Mouse (Mus musculus) hindbrain, embryonic 13.5 days (tissue): Measurements from ENCODE around the gene Rnf167. TPM values are rescaled to one million over a fixed set of nuclear protein-coding genes. Genes with fewer than 3 reads are reported as not detected.

Experiments used
- ATAC-seq: fragments of 200-750 bp; cut with Nextera tagmentation; 2 replicates; pipeline ENCODE4 v1.8.0; 2017; ENCODE audit warnings: moderate TSS enrichment; ENCODE audit not compliant: low FRiP score
- H3K27ac ChIP-seq: fragments of 300-500 bp; sonication (generic); 2 replicates; pipeline ENCODE4 v1.5.1; 2015; ENCODE audit warnings: inconsistent platforms, mild to moderate bottlenecking, moderate library complexity
- H3K27me3 ChIP-seq: fragments of 300-500 bp; sonication (generic); 2 replicates; pipeline ENCODE4 v1.6.1; 2015; ENCODE audit warnings: mild to moderate bottlenecking, inconsistent platforms
- H3K36me3 ChIP-seq: fragments of 300-500 bp; sonication (generic); 2 replicates; pipeline ENCODE4 v1.6.1; 2015; ENCODE audit warnings: mild to moderate bottlenecking, inconsistent platforms
- H3K4me1 ChIP-seq: fragments of 300-500 bp; sonication (generic); replicated peaks from 2 replicates; pipeline ENCODE4 v1.6.1; 2015; ENCODE audit warnings: inconsistent platforms
- H3K4me2 ChIP-seq: fragments of 300-500 bp; sonication (generic); 2 replicates; pipeline ENCODE4 v1.6.1; 2015; ENCODE audit warnings: inconsistent platforms, mild to moderate bottlenecking, moderate library complexity
- H3K4me3 ChIP-seq: fragments of 300-500 bp; sonication (generic); 2 replicates; pipeline ENCODE4 v1.5.1; 2015; ENCODE audit warnings: mild to moderate bottlenecking, inconsistent platforms
- H3K9ac ChIP-seq: fragments of 300-500 bp; sonication (generic); 2 replicates; pipeline ENCODE4 v1.6.1; 2015; ENCODE audit warnings: mild to moderate bottlenecking, inconsistent platforms
- H3K9me3 ChIP-seq: fragments of 300-500 bp; sonication (generic); 2 replicates; pipeline ENCODE4 v1.6.1; 2016; ENCODE audit warnings: inconsistent platforms
- WGBS: fragments of 180-500 bp; shearing (Covaris S2); methylation state at CpG from one replicate; pipeline ENCODE4 v1.1.7; 2015; 5-methylcytosine and 5-hydroxymethylcytosine counted together
- polyA plus RNA-seq: library from polyadenylated mRNA; unstranded; fragments of >200 nt; fragmentation: Nextera tagmentation; extraction: Ambion mirVana; gene quantifications from 2 replicates; pipeline ENCODE4 v1.2.1, GENCODE M21; 2015

The Rnf167 gene
- polyA plus RNA-seq, 1 experiment from 2014 or later, result 109 TPM

- Histone ChIP-seq H3K4me2 (no peak overlapping the region), H3K36me3 (peaks cover 36% of the 10 kb centered on the region), H3K27ac (no peak overlapping the region), H3K4me1 (peaks cover 21% of the 10 kb centered on the region), H3K4me3 (no peak overlapping the region), H3K9me3 (no peaks in the 10 kb centered on the region), H3K9ac (no peak overlapping the region), H3K27me3 (0 out of 2 replicates have a peak, but pooled peaks cover 4% of the 10 kb centered on the region)
- ATAC-seq, result no peak
- 89% methylated on average over 5 of the region's 5 CpGs for WGBS
Observed at GRCm38 (mm10) chr11:70658521-70658920, 11.5 kb downstream of the Rnf167 start.

GRCm38 (mm10) chr11:70658942-70659341 is 11.9 kb downstream of the Rnf167 start:
- Histone ChIP-seq H3K9me3 (no peaks in the 10 kb centered on the region), H3K4me3 (no peak overlapping the region), H3K9ac (no peak overlapping the region), H3K27ac (no peak overlapping the region), H3K36me3 (peaks cover 40% of the 10 kb centered on the region), H3K4me2 (no peak overlapping the region), H3K27me3 (0 out of 2 replicates have a peak, but pooled peaks cover 4% of the 10 kb centered on the region), H3K4me1 (peaks cover 21% of the 10 kb centered on the region)
- no peak for ATAC-seq
- 78% methylated on average over 8 of the region's 8 CpGs for WGBS

GRCm38 (mm10) chr11:70660571-70660970 is 13.5 kb downstream of the Rnf167 start:
- no peak overlapping the region for H3K4me2 ChIP-seq
- H3K4me3 ChIP-seq, result no peak overlapping the region
- H3K9ac ChIP-seq, result no peak overlapping the region
- no peak for ATAC-seq
- H3K36me3 ChIP-seq, result peaks cover 56% of the 10 kb centered on the region
- H3K9me3 ChIP-seq, result no peaks in the 10 kb centered on the region
- 88% methylated on average over 8 of the region's 8 CpGs for WGBS
- H3K27ac ChIP-seq, result no peak overlapping the region
- 0 out of 2 replicates have a peak, but pooled peaks cover 4% of the 10 kb centered on the region for H3K27me3 ChIP-seq
- H3K4me1 ChIP-seq, result peaks cover 15% of the 10 kb centered on the region

- no peak for ATAC-seq
- peaks cover 16% of the 10 kb centered on the region for H3K4me1 ChIP-seq
- peaks cover 63% of the 10 kb centered on the region for H3K36me3 ChIP-seq
- no peak overlapping the region for H3K27ac ChIP-seq
- no peak overlapping the region for H3K4me2 ChIP-seq
- H3K9ac ChIP-seq, result no peak overlapping the region
- H3K9me3 ChIP-seq, result no peaks in the 10 kb centered on the region
- no peak overlapping the region for H3K4me3 ChIP-seq
- 97% methylated on average over 8 of the region's 8 CpGs for WGBS
- no peaks in the 10 kb centered on the region for H3K27me3 ChIP-seq
Observed at GRCm38 (mm10) chr11:70663101-70663500, 16.1 kb downstream of the Rnf167 start.

GRCm38 (mm10) chr11:70663957-70664356 is 16.9 kb downstream of the Rnf167 start:
- Histone ChIP-seq H3K27me3 (no peaks in the 10 kb centered on the region), H3K4me1 (peaks cover 19% of the 10 kb centered on the region), H3K36me3 (peaks cover 63% of the 10 kb centered on the region), H3K4me3 (no peak overlapping the region), H3K9ac (no peak overlapping the region), H3K9me3 (no peaks in the 10 kb centered on the region), H3K4me2 (no peak overlapping the region), H3K27ac (no peak overlapping the region)
- no peak for ATAC-seq
- 93% methylated on average over 6 of the region's 6 CpGs for WGBS

GRCm38 (mm10) chr11:70664741-70665140 is 17.7 kb downstream of the Rnf167 start:
- H3K4me1 ChIP-seq, result peaks cover 19% of the 10 kb centered on the region
- 94% methylated on average over 9 of the region's 9 CpGs for WGBS
- peaks cover 58% of the 10 kb centered on the region for H3K36me3 ChIP-seq
- H3K4me3 ChIP-seq, result no peak overlapping the region
- no peak for ATAC-seq
- no peak overlapping the region for H3K9ac ChIP-seq
- H3K4me2 ChIP-seq, result no peak overlapping the region
- no peak overlapping the region for H3K27ac ChIP-seq
- H3K27me3 ChIP-seq, result no peaks in the 10 kb centered on the region
- H3K9me3 ChIP-seq, result no peaks in the 10 kb centered on the region

GRCm38 (mm10) chr11:70666687-70667086 is 19.7 kb downstream of the Rnf167 start:
- no peaks in the 10 kb centered on the region for H3K27me3 ChIP-seq
- 94% methylated on average over 8 of the region's 8 CpGs for WGBS
- H3K9ac ChIP-seq, result no peak overlapping the region
- H3K4me3 ChIP-seq, result no peak overlapping the region
- ATAC-seq, result no peak
- H3K36me3 ChIP-seq, result peaks cover 51% of the 10 kb centered on the region
- peaks cover 38% of the 10 kb centered on the region for H3K4me1 ChIP-seq
- H3K4me2 ChIP-seq, result no peak overlapping the region
- H3K9me3 ChIP-seq, result no peaks in the 10 kb centered on the region
- H3K27ac ChIP-seq, result no peak overlapping the region

- Histone ChIP-seq H3K9ac (peak overlapping the region; percentile 80), H3K4me3 (peak overlapping the region; percentile 66), H3K27ac (peak overlapping the region; percentile 92), H3K27me3 (no peaks in the 10 kb centered on the region), H3K9me3 (no peaks in the 10 kb centered on the region), H3K4me2 (peak overlapping the region; percentile 91), H3K4me1 (peaks cover 39% of the 10 kb centered on the region), H3K36me3 (peaks cover 51% of the 10 kb centered on the region)
- ATAC-seq, result no peak
- WGBS, result 83% methylated on average over 14 of the region's 14 CpGs
Observed at GRCm38 (mm10) chr11:70667271-70668150, 20.5 kb downstream of the Rnf167 start.

GRCm38 (mm10) chr11:70668335-70668770 is 21.3 kb downstream of the Rnf167 start:
- peak; percentile 44; the same call in 1 of the 2 replicates for ATAC-seq
- H3K4me3 ChIP-seq, result peak overlapping the region; percentile 66
- peaks cover 39% of the 10 kb centered on the region for H3K4me1 ChIP-seq
- H3K9ac ChIP-seq, result peak overlapping the region; percentile 80
- peak overlapping the region; percentile 91 for H3K4me2 ChIP-seq
- no peaks in the 10 kb centered on the region for H3K27me3 ChIP-seq
- H3K36me3 ChIP-seq, result peaks cover 47% of the 10 kb centered on the region
- WGBS, result under 1% methylated on average over 15 of the region's 15 CpGs
- H3K27ac ChIP-seq, result peak overlapping the region; percentile 92
- no peaks in the 10 kb centered on the region for H3K9me3 ChIP-seq

GRCm38 (mm10) chr11:70668771-70669505 is 21.9 kb downstream of the Rnf167 start, which contains the start of gene Spag7:
Spag7 (minus strand) TSS chr11:70669416.
- WGBS, result under 1% methylated on average over 44 of the region's 44 CpGs
- peak within 1 kb of the TSS; percentile 91 for H3K4me2 ChIP-seq

GRCm38 (mm10) chr11:70669582-70670345 is 22.7 kb downstream of the Rnf167 start:
- Histone ChIP-seq H3K36me3 (peaks cover 45% of the 10 kb centered on the region), H3K4me2 (peak overlapping the region; percentile 91), H3K4me3 (peak overlapping the region; percentile 66), H3K4me1 (peaks cover 39% of the 10 kb centered on the region), H3K9me3 (no peaks in the 10 kb centered on the region), H3K9ac (peak overlapping the region; percentile 86), H3K27me3 (no peaks in the 10 kb centered on the region), H3K27ac (peak overlapping the region; percentile 98)
- 0% methylated on average over 31 of the region's 31 CpGs for WGBS
- peak; percentile 46 for ATAC-seq

More at GRCm38 (mm10) chr11:70668771-70669505, 21.9 kb downstream of the Rnf167 start, which contains the start of gene Spag7:
- ATAC-seq, result peak; percentile 97
- H3K4me1 ChIP-seq, result peaks cover 39% of the 10 kb centered on the region
- no peaks in the 10 kb centered on the region for H3K9me3 ChIP-seq
- peaks cover 46% of the 10 kb centered on the region for H3K36me3 ChIP-seq
- H3K4me3 ChIP-seq, result peak within 1 kb of the TSS; percentile 66
- peak within 1 kb of the TSS; percentile 98 for H3K27ac ChIP-seq
- H3K27me3 ChIP-seq, result no peaks in the 10 kb centered on the region
- peak within 1 kb of the TSS; percentile 86 for H3K9ac ChIP-seq
